Mouse (Mus musculus) hematopoietic stem cell, adult 5-6 weeks (primary cell): ENCODE results near the gene Ndfip2. TPM values are rescaled to one million over a fixed set of nuclear protein-coding genes. Genes with fewer than 3 reads are reported as not detected.

Experiments
- ATAC-seq, 2 experiments: fragments of 125-278 bp in 1 of 2; replicated peaks in 1 of 2; 2 replicates each; pipeline ENCODE4 v1.8.0; 2016 to 2017; ENCODE audit warnings: inconsistent platforms in 2 of 2, mild to moderate bottlenecking in 2 of 2, moderate number of reproducible peaks in 2 of 2, low read depth in 1 of 2, moderate TSS enrichment in 1 of 2; ENCODE audit not compliant: low FRiP score in 2 of 2, poor library complexity in 2 of 2, severe bottlenecking in 2 of 2, insufficient read depth in 1 of 2, low TSS enrichment in 1 of 2
- total RNA-seq: library from RNA; stranded (forward); fragments of 172-1452, 232-1000 nt; gene quantifications from 2 replicates; pipeline ENCODE4 v1.2.3, GENCODE M21; 2017

Gene Ndfip2
- total RNA-seq, 1 experiment from 2014 or later = 17.4 TPM

GRCm38 (mm10) chr14:105272030-105272429 lies 13.7 kb downstream of the Ndfip2 start:
- ATAC-seq = no peak

- no peak for ATAC-seq
Observed at GRCm38 (mm10) chr14:105272539-105272938, 14.2 kb downstream of the Ndfip2 start.

GRCm38 (mm10) chr14:105275196-105275595 lies 16.8 kb downstream of the Ndfip2 start:
- no peak for ATAC-seq

GRCm38 (mm10) chr14:105277277-105277676 lies 18.9 kb downstream of the Ndfip2 start:
- ATAC-seq = no peak

GRCm38 (mm10) chr14:105284062-105284461 lies 25.7 kb downstream of the Ndfip2 start:
- no peak for ATAC-seq

- no peak for ATAC-seq
Observed at GRCm38 (mm10) chr14:105287557-105287956, 29.2 kb downstream of the Ndfip2 start.

GRCm38 (mm10) chr14:105287972-105288371 lies 29.6 kb downstream of the Ndfip2 start:
- no peak for ATAC-seq

- ATAC-seq = peak; percentile 2 to 68; a peak in 2 of 4 replicates
Observed at GRCm38 (mm10) chr14:105288529-105288928, 30.2 kb downstream of the Ndfip2 start.

- ATAC-seq = no peak
Observed at GRCm38 (mm10) chr14:105292139-105292538, 33.8 kb downstream of the Ndfip2 start.

GRCm38 (mm10) chr14:105293777-105294176 lies 35.4 kb downstream of the Ndfip2 start:
- no peak for ATAC-seq

GRCm38 (mm10) chr14:105295820-105296582 lies 37.6 kb downstream of the Ndfip2 start:
- peak; percentile 68 to 75; a peak in 3 of 4 replicates for ATAC-seq

GRCm38 (mm10) chr14:105299744-105300255 lies 41.4 kb downstream of the Ndfip2 start:
- ATAC-seq = no peak

- ATAC-seq = no peak
Observed at GRCm38 (mm10) chr14:105300551-105300950, 42.2 kb downstream of the Ndfip2 start.

GRCm38 (mm10) chr14:105302708-105303107 lies 44.3 kb downstream of the Ndfip2 start:
- no peak for ATAC-seq

- no peak for ATAC-seq
Observed at GRCm38 (mm10) chr14:105307716-105308115, 49.3 kb downstream of the Ndfip2 start.

GRCm38 (mm10) chr14:105312366-105312765 lies 54.0 kb downstream of the Ndfip2 start:
- no peak for ATAC-seq

GRCm38 (mm10) chr14:105312944-105313343 lies 54.6 kb downstream of the Ndfip2 start:
- ATAC-seq = no peak

GRCm38 (mm10) chr14:105313877-105314276 lies 55.5 kb downstream of the Ndfip2 start:
- peak; percentile 65 to 68; a peak in 3 of 4 replicates for ATAC-seq

GRCm38 (mm10) chr14:105321712-105322111 lies 63.3 kb downstream of the Ndfip2 start:
- ATAC-seq = no peak
